Mouse (Mus musculus) lung, adult 2 months (tissue): ENCODE results near the gene Ybx3.

Experiments
- CTCF ChIP-seq: fragments of 200-500 bp; IDR thresholded peaks from 2 replicates; pipeline ENCODE4 v1.5.1; 2011; ENCODE audit warnings: mild to moderate bottlenecking, low read length, control low read depth; ENCODE audit not compliant: insufficient read depth
- POLR2A ChIP-seq: fragments of 200-500 bp; IDR thresholded peaks from 2 replicates; pipeline ENCODE4 v1.6.1; 2011; ENCODE audit warnings: low read depth, mild to moderate bottlenecking, control low read depth, low read length, borderline replicate concordance; ENCODE audit errors: extremely low read depth

DNA sequence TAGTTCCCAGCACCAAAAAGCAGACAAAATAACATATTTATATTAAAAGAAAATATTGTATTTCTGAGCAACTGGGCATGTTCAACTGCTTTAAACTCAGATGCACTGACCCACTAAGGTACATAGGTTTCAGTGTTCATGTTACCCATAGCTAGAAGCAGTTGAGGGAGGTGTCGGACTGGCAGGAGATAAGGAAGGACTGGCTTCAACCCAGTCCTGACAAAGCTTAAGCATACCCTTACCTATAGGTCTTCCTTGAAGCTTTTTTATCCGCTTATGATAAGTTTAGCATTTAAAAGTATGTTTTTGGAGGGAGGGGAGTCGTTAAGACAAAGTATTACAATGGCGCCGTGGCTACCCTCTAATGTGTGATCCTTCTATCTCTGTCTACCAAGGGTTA is 17.5 kb downstream of the Ybx3 start:
- TF ChIP-seq POLR2A (no peak), CTCF (no peak)
